Mouse (Mus musculus) ES-E14 (cell line): ENCODE data around the gene Gna14. TPM values are rescaled to one million over a fixed set of nuclear protein-coding genes. Genes with fewer than 3 reads are reported as not detected.

Experiments
- DNase-seq: peaks from one replicate; pipeline ENCODE4 v3.0.0-alpha.2; 2013; ENCODE audit warnings: low read depth, low spot score
- H3K27ac ChIP-seq: 2 replicates; pipeline ENCODE4 v1.5.1; 2012; ENCODE audit warnings: low read depth, mild to moderate bottlenecking, low read length, moderate library complexity, mixed read lengths; ENCODE audit not compliant: poor library complexity, insufficient read depth, severe bottlenecking
- H3K36me3 ChIP-seq: 2 replicates; pipeline ENCODE4 v1.6.1; 2012; ENCODE audit warnings: mild to moderate bottlenecking, low read length, moderate library complexity, mixed read lengths; ENCODE audit not compliant: control insufficient read depth, poor library complexity, insufficient read depth, severe bottlenecking
- H3K4me1 ChIP-seq, 2 experiments: fragments of 150-350 bp in 1 of 2; sonication (generic) in 1 of 2; 2 replicates each; pipeline ENCODE4 v1.6.1; 2012; ENCODE audit warnings: low read length in 2 of 2, mild to moderate bottlenecking in 1 of 2, mixed read lengths in 1 of 2; ENCODE audit not compliant: control insufficient read depth in 2 of 2, insufficient read depth in 2 of 2, poor library complexity in 1 of 2
- H3K4me3 ChIP-seq, 2 experiments: fragments of 150-350 bp in 1 of 2; sonication (generic) in 1 of 2; 2 replicates each; pipeline ENCODE4 v1.5.1; 2012; ENCODE audit warnings: low read length in 2 of 2, low read depth in 1 of 2, mild to moderate bottlenecking in 1 of 2, mixed read lengths in 1 of 2; ENCODE audit not compliant: insufficient read depth in 1 of 2, poor library complexity in 1 of 2, severe bottlenecking in 1 of 2
- H3K9ac ChIP-seq: 2 replicates; pipeline ENCODE4 v1.6.1; 2012; ENCODE audit warnings: low read depth, mild to moderate bottlenecking, low read length, mixed read lengths; ENCODE audit not compliant: poor library complexity, insufficient read depth, severe bottlenecking
- H3K9me3 ChIP-seq: fragments of 150-350 bp; sonication (generic); 2 replicates; pipeline ENCODE4 v1.6.1; 2012; ENCODE audit warnings: low read depth, mild to moderate bottlenecking, low read length; ENCODE audit not compliant: control insufficient read depth, insufficient read depth
- CHD2 ChIP-seq: IDR thresholded peaks from 2 replicates; pipeline ENCODE4 v1.6.1; 2014; ENCODE audit warnings: mild to moderate bottlenecking, low read depth, low read length, inconsistent platforms
- HCFC1 ChIP-seq: IDR thresholded peaks from 2 replicates; pipeline ENCODE4 v1.6.1; 2012; ENCODE audit warnings: low read length, inconsistent platforms, borderline replicate concordance; ENCODE audit not compliant: insufficient read depth
- MAFK ChIP-seq: IDR thresholded peaks from 2 replicates; pipeline ENCODE4 v1.6.1; 2014; ENCODE audit warnings: mild to moderate bottlenecking, low read depth, low read length, inconsistent platforms; ENCODE audit not compliant: insufficient read depth
- ZC3H11A ChIP-seq: IDR thresholded peaks from 2 replicates; pipeline ENCODE4 v1.6.1; 2012; ENCODE audit warnings: low read depth, mild to moderate bottlenecking, inconsistent platforms, low read length, borderline replicate concordance
- ZNF384 ChIP-seq: IDR thresholded peaks from 2 replicates; pipeline ENCODE4 v1.6.1; 2012; ENCODE audit warnings: low read depth, low read length, inconsistent platforms
- in situ Hi-C, 2 experiments: fragments of 600-800 bp; cut with MboI; formaldehyde crosslinking; loops; one replicate each; pipeline ENCODE4 v1.15.1; 2025; ENCODE audit warnings: low sequenced_read_pairs in 2 of 2, inconsistent platforms in 1 of 2; ENCODE audit not compliant: unreplicated experiment in 2 of 2
- total RNA-seq: library from RNA; depleted of rRNA; stranded (reverse); fragments of 300-350 nt; gene quantifications from 2 replicates; pipeline ENCODE4 v1.2.3, GENCODE M21; 2012

Gna14 gene
- total RNA-seq, 1 experiment = 2.5 TPM

DNA sequence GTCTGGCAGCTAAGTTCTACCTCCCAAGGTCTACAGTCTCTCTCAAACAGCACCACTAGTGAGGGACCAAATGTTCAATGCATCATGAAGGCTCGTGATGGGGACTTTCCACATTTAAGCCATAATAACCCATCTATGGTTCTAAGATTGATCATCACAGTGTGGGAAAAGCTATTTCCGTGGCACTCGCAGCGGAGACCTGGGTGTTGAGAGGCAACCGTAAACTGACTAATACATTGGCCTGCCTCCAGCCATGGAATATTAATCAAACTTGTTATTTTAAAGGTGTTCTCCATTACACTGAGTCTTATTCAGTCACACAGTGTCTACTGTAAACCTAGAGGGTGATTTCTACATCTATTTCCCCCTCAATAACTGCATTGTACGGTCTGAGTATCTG, 127.1 kb downstream of the Gna14 start:
- no peak for DNase-seq
- Histone ChIP-seq H3K4me1 (no peaks in the 10 kb centered on the region), H3K9me3 (no peaks in the 10 kb centered on the region), H3K36me3 (no peaks in the 10 kb centered on the region), H3K4me3 (no peak overlapping the region), H3K27ac (no peak overlapping the region), H3K9ac (no peak overlapping the region)
- in situ Hi-C loops = loop anchor here in 1 of 2 experiments (10.0 kb wide), 1 partner anchor 198 kb away; no protein-coding TSS in a partner anchor
- TF ChIP-seq CHD2 = no peak
- no peak for TF ChIP-seq HCFC1
- TF ChIP-seq ZNF384 = no peak
- no peak for TF ChIP-seq ZC3H11A
- TF ChIP-seq MAFK = no peak

DNA sequence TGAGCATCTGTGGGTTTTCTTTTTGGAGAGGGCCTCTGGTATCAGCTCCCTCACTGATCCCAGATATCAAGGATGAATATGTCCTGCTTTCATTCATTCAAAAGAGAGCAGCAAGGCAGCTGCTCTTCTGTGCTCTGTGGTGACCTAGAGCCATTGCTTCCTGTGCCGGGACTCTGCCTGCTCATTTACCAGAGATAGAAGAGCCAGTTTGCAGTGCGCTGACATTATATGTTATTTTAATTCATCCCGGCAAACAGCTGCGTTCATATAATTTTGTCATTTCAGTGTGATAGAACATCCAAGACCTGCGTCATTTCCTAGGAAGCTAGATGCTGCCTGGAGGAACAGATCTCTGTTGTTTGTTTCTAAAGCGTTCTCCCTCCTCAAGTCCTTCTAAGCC, 141.2 kb downstream of the Gna14 start:
- Histone ChIP-seq H3K36me3 (no peaks in the 10 kb centered on the region), H3K27ac (no peak overlapping the region), H3K4me1 (no peaks in the 10 kb centered on the region), H3K9me3 (no peaks in the 10 kb centered on the region), H3K9ac (no peak overlapping the region), H3K4me3 (no peak overlapping the region)
- TF ChIP-seq ZNF384 = no peak
- TF ChIP-seq ZC3H11A = no peak
- no peak for TF ChIP-seq CHD2
- TF ChIP-seq HCFC1 = no peak
- no peak for TF ChIP-seq MAFK
- no peak for DNase-seq
- in situ Hi-C loops = no loop called here

DNA sequence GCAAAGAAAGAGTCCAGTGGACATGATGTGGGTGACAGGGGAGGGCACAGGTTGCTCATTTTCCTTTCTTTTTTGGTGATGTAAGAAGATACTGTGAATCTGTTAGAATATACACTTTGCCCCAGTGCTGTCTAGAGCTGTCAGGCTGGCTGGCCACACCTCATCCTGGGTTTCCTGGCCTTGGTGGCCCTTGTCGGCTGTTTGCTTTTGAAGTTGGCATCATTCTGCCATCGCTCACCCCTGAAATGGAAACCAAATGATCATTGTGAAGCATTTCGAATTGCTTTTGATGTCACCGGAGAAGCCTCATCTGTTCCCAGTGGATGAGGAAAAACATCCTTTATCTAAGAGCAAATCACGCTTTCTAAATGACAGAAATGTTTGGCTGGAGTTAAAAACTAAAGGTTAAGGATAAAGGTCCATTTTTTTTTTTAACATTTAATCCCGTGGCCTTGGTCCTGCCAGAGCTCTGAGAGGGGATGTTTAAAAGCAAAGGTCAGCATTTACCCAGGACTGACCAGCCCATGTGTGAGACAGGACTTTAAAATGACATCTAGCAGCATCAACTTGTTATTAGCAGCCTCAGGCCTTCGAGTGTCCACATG, 144.2 kb downstream of the Gna14 start:
- no peak overlapping the region for H3K9ac ChIP-seq
- no peaks in the 10 kb centered on the region for H3K4me1 ChIP-seq
- no peak overlapping the region for H3K27ac ChIP-seq
- no peaks in the 10 kb centered on the region for H3K36me3 ChIP-seq
- in situ Hi-C loops = no loop called here
- H3K9me3 ChIP-seq = no peaks in the 10 kb centered on the region
- TF ChIP-seq MAFK = no peak
- no peak for TF ChIP-seq ZC3H11A
- no peak for TF ChIP-seq CHD2
- TF ChIP-seq ZNF384 = no peak
- no peak for DNase-seq
- H3K4me3 ChIP-seq = no peak overlapping the region

DNA sequence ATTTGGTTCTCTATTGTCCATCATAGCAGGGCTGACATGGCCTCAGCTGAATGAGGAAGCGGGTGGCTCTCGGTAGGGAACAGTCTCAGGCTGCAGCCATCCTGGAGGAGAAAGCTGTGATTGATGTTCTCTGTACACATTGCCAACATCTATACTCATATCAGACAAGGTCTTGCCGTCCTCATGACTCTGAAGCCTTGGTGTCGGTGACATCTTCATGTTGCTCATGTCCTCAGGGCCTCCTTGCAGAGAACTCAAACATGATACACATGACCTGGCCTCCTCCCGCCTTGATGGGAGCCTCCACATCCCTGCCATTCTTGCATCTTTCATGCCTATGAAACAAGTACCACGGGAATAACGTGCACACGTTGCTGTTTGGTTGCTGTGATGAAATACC, 144.9 kb downstream of the Gna14 start:
- Histone ChIP-seq H3K9me3 (no peaks in the 10 kb centered on the region), H3K4me3 (no peak overlapping the region), H3K27ac (no peak overlapping the region), H3K9ac (no peak overlapping the region), H3K36me3 (no peaks in the 10 kb centered on the region), H3K4me1 (no peaks in the 10 kb centered on the region)
- no peak for DNase-seq
- in situ Hi-C loops = no loop called here
- TF ChIP-seq ZC3H11A = no peak
- TF ChIP-seq MAFK = no peak
- no peak for TF ChIP-seq HCFC1
- TF ChIP-seq ZNF384 = no peak
- TF ChIP-seq CHD2 = no peak

DNA sequence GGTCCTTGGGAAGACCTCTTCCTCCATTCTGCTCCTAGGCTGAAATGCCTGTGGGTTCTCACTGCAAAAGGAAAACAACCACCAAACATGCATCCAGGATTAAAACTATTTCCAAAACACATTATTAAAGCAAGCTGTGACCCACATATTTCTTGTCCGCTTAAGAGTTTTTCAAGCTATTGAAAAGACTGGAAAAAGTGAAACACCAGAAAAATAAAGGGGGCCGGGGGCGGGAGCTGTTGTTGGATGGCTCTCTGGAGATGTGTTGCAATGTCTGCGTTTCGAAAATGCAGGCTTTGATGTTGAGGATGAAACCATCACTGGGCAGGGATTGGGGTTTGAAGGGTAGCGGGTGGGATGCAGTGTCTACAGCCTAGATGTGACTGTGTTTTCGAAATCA, 149.0 kb downstream of the Gna14 start:
- H3K4me3 ChIP-seq = no peak overlapping the region
- no peak overlapping the region for H3K9ac ChIP-seq
- H3K27ac ChIP-seq = no peak overlapping the region
- no peak for DNase-seq
- no peaks in the 10 kb centered on the region for H3K4me1 ChIP-seq
- TF ChIP-seq ZC3H11A = no peak
- H3K9me3 ChIP-seq = no peaks in the 10 kb centered on the region
- H3K36me3 ChIP-seq = no peaks in the 10 kb centered on the region
- in situ Hi-C loops = no loop called here
